Mouse (Mus musculus): Measurements from ENCODE around the gene Sept5. TPM values are rescaled to one million over a fixed set of nuclear protein-coding genes. Genes with fewer than 3 reads are reported as not detected.

Gene Sept5
- polyA plus RNA-seq, 2 experiments from 2014 or later: 0.36 to 1.5 TPM

DNA sequence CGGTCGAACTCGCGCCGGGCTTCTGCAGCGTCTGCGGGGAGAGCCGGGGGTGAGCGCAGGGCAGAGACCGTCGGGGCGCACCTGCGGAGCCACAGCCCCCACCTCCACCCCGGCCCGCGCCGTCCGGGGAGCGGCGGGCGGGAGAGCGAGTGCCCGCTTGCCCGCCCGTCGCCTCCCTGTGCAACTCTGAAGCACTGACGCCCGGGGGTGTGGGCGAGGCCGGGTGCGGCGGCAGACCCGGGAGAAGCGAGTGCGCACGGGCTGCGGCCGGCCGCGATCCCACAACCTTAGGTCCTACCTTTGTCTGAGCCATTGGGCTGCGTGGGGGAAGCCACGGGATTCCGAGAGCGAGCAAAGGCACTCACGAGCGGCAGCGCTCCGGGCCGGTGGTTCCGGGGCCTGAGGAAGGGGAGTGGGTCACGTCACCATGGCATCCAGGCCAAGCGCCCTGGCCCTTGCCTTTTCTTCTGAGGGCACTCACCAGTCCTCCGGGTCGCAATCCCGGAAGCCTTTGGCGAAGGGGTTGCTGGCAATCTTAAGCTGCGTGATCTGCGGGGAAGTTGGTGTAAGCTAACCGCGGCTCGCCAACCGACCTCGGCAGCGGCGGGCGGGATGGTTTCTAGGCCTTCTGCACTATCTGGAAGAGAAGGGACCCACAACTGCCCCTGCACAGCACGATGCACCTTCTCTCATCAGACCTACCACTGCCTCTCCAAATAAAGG, 47.2 kb downstream of the Sept5 start:
- no peak for ATAC-seq

DNA sequence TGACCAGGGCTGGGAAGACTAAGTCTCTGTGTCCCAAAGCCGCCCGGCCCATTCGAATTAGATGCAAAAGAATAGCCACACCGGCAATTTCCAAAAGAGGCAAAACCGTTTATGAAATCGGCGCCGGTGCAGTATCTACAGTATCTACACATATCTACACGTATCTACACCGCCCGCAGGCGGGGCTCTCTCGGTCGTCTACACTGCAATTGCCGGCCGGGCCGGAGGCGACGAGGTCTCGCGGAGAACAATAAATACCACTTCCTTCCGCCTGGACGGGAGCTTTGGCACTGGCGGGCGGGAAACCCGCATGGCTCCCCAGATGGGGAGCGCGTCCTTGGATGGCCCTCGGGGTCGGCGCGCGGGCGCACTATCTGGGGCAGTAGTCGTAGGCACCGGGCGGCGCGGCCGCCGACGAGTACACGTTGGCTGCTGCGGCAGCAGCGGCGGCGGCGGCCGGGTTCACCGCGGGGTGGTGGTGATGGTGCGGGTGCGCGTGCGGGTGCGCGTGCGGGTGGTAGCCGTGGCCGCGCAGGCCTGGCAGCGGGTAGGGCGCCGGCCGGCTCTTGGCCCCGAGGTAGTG, 48.0 kb downstream of the Sept5 start:
- ATAC-seq: no peak

DNA sequence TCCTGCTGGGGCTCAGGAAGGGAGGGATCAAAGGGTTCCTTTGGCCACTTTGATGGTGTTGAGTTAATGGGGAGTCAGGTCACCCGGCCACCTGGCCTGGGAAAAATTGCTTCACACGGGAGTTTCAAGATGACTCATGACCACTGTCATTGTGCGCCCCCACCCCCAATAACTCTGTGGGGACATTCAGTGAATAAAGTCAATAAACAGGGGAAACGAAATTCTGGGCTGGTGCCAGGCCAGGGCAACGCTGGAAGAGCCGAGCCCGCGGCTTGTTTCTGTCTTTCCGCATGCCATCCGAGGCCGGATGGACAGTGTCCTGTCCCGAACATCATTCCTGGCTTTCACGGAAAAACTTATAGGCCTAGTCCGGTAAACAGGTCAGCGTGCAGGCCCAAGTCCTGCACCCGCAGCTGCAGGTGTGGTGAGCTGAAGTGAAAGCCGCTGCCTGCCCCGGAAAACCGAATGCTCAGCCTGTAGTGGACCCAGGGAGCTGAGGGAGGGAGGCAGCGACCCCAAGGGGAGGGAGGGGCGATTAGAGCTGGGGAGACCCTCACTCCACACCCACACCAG, 48.6 kb downstream of the Sept5 start:
- ATAC-seq: no peak

DNA sequence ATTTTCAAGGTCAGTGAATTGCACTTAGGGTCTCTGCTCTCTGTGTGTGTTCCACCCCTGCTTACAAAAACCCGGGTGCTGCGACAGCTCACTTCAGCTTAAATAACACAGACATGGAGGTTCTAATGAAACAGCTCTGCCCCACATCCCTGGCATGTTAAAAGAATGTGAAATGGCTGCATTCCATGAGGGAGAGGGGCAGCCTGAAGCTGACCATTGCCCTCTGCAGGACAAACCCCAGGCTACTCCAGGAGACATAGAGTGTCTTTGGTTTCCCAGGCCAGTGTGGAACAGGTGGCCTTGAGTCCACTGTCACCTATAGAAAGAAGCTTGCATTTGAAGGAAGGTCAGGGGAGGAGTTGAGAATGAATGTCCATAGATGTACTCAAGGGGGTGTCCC, 49.4 kb downstream of the Sept5 start:
- ATAC-seq: no peak

DNA sequence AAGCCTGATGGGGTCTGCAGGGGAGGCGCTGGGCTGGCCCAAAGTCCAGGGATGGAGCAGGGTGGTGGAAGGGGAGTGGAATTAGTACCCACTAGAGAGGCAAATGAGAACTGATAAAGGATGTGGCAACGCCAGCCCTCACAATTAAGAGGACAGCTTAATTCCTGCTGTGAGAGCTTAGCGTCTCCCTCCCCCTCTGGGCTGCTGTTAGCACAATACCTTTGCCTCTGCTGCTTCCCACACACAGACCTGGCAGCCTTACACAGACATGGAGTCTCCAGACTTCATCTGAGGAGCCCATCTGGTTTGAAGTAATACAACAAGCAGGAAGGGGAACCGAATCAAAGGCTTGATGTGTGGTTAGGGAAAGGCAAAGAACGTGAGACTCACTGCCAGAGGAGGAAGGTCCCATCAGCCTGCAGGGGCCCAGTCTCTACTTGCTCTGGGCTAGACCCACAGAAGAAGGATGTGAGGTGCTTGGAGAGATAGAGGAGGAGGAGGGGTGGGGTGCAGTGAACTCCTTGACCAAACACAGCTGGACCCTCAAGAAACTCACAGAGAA, 52.1 kb downstream of the Sept5 start:
- ATAC-seq: no peak

DNA sequence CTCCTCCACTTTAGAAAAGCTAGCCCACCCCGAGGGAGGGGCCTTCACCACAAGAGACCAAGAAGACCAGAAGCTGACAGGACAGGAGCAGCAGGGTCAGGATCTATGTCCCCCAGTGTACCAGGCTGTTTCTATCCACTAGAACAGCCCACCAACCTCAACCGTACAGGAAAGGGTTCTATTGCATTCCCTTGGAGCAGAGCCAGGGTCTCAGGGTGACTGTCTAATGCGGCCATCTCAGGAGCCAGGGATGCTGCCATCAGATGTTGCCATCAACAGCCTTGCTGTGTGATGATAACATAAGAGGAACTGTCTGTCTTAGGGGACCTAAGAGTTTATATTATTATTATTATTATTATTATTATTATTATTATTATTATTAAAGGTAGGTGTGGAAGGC, 52.7 kb downstream of the Sept5 start:
- no peak for ATAC-seq

DNA sequence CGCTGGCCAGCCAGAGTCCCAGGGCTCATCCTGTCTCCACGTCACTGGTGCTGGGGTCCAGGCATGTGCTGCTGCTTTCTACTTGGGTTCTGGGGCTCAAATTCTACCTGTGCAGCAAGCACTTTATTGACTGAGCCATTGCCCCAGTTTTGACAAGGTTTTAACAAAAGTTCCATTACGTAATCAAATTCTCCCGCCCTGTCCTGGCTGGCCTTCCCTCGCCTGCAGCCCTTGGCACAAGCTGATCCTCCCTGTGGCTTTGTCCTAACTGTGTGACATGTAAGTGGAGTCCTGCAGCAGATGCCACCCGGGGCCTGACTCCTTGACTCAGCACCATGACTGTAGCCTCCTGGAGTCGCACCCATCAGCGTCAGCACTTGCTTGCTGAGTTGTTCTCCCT, 55.6 kb downstream of the Sept5 start:
- no peak for ATAC-seq

Other genes with a start within 250 kb of the Sept5 start
- gene Txnrd2, start 203.6 kb downstream of the Sept5 start, polyA plus RNA-seq (2017; shearing (Covaris generic)): 10 to 100 TPM; 21.7 to 26.7 TPM
- 10 to 100 TPM; 62.0 to 65.2 TPM for gene Comt, start 203.1 kb downstream of the Sept5 start, polyA plus RNA-seq (2017; shearing (Covaris generic))
- gene Gnb1l, start 131.2 kb downstream of the Sept5 start, polyA plus RNA-seq (2017; shearing (Covaris generic)): 10 to 100 TPM; 15.4 to 21.4 TPM
- 1 to 10 TPM in 1 of 2 experiments, under 1 TPM in 1; 0.67 to 1.9 TPM for gene Rtl10, start 131.1 kb downstream of the Sept5 start, polyA plus RNA-seq (2017; shearing (Covaris generic))
- not detected for gene Tbx1, start 39.3 kb downstream of the Sept5 start, polyA plus RNA-seq (2017; shearing (Covaris generic))
- not detected for gene Gp1bb, start 7.6 kb downstream of the Sept5 start, polyA plus RNA-seq (2017; shearing (Covaris generic))
- gene Gm49601, start 3.5 kb downstream of the Sept5 start, polyA plus RNA-seq (2017; shearing (Covaris generic)): not detected
- not detected for gene Cldn5, start 146.9 kb upstream of the Sept5 start, polyA plus RNA-seq (2017; shearing (Covaris generic))
- 100 to 1,000 TPM; 118 to 162 TPM for gene Ufd1, start 181.8 kb upstream of the Sept5 start, polyA plus RNA-seq (2017; shearing (Covaris generic))
- 1 to 10 TPM; 5.8 to 9.4 TPM for gene Cdc45, start 182.0 kb upstream of the Sept5 start, polyA plus RNA-seq (2017; shearing (Covaris generic))
- 10 to 100 TPM; 85.2 to 98.8 TPM for gene 2510002D24Rik, start 206.6 kb upstream of the Sept5 start, polyA plus RNA-seq (2017; shearing (Covaris generic))
- gene Gm28539, start 206.6 kb upstream of the Sept5 start, polyA plus RNA-seq (2017; shearing (Covaris generic)): not detected
- 10 to 100 TPM; 76.9 to 86.3 TPM for gene Mrpl40, start 246.9 kb upstream of the Sept5 start, polyA plus RNA-seq (2017; shearing (Covaris generic))
- 10 to 100 TPM in 1 of 2 experiments, 1 to 10 TPM in 1; 8.5 to 11.4 TPM for gene Hira, start 247.1 kb upstream of the Sept5 start, polyA plus RNA-seq (2017; shearing (Covaris generic))

Measured in CD4-positive, CD25-positive, alpha-beta regulatory T cell, adult 4 months (primary cell).